Mouse (Mus musculus) bone marrow macrophage, adult 2 months (primary cell): ENCODE results near the gene Cant1.

ENCODE experiments used
- CTCF ChIP-seq: IDR thresholded peaks from 2 replicates; pipeline ENCODE4 v1.5.1; 2012; ENCODE audit warnings: low read depth, mild to moderate bottlenecking, low read length, moderate library complexity
- POLR2A ChIP-seq: IDR thresholded peaks from 2 replicates; pipeline ENCODE4 v1.6.1; 2012; ENCODE audit warnings: mild to moderate bottlenecking, low read depth, low read length, borderline replicate concordance

- TF ChIP-seq POLR2A (no peak; the same call in 1 of the 2 replicates), CTCF (no peak)
Observed at GRCm38 (mm10) chr11:118459051-118459450, 40.2 kb upstream of the Cant1 start.
